Mouse (Mus musculus) kidney, adult 2 months (tissue): ENCODE data around the gene Bysl. TPM values are rescaled to one million over a fixed set of nuclear protein-coding genes. Genes with fewer than 3 reads are reported as not detected.
"Not testable (repeated sequence)": the region's sequence is repeated elsewhere in the genome, so short reads cannot be mapped to it uniquely, and the experiment has no call there.

ENCODE experiments used
- DNase-seq: peaks from one replicate; pipeline ENCODE4 v3.0.0; 2021
- H3K27ac ChIP-seq: fragments of 200-500 bp; 2 replicates; pipeline ENCODE4 v1.5.1; 2012; ENCODE audit warnings: low read depth, low read length, control low read depth, inconsistent platforms; ENCODE audit not compliant: insufficient read depth
- H3K27me3 ChIP-seq: fragments of 200-500 bp; replicated peaks from 2 replicates; pipeline ENCODE4 v1.6.1; 2012; ENCODE audit warnings: mild to moderate bottlenecking, moderate library complexity, low read length, inconsistent platforms; ENCODE audit not compliant: control insufficient read depth, insufficient read depth
- H3K36me3 ChIP-seq: fragments of 200-500 bp; 2 replicates; pipeline ENCODE4 v1.6.1; 2012; ENCODE audit warnings: mild to moderate bottlenecking, moderate library complexity, low read length, inconsistent platforms; ENCODE audit not compliant: control insufficient read depth, insufficient read depth
- H3K4me1 ChIP-seq: fragments of 200-500 bp; 2 replicates; pipeline ENCODE4 v1.6.1; 2011; ENCODE audit warnings: low read length; ENCODE audit not compliant: control insufficient read depth, insufficient read depth
- H3K4me3 ChIP-seq: fragments of 200-500 bp; 2 replicates; pipeline ENCODE4 v1.5.1; 2011; ENCODE audit warnings: mild to moderate bottlenecking, low read depth, low read length, control low read depth; ENCODE audit not compliant: insufficient read depth
- CTCF ChIP-seq: fragments of 200-500 bp; conservative IDR thresholded peaks from 2 replicates; pipeline ENCODE4 v1.5.1; 2011; ENCODE audit warnings: low read depth, mild to moderate bottlenecking, control low read depth, low read length, moderate library complexity, mixed read lengths; ENCODE audit not compliant: insufficient read depth, insufficient read length
- POLR2A ChIP-seq: fragments of 200-500 bp; IDR thresholded peaks from one replicate; pipeline ENCODE4 v1.6.1; 2011; ENCODE audit warnings: low read depth, low read length, control low read depth
- WGBS: fragments of 180-500 bp; shearing (Covaris S2); methylation state at CpG from one replicate; pipeline ENCODE4 v1.1.7; 2018; 5-methylcytosine and 5-hydroxymethylcytosine counted together
- polyA plus RNA-seq: library from polyadenylated mRNA; depleted of rRNA; stranded (reverse); fragments of >200 nt; gene quantifications from 2 replicates; pipeline ENCODE4 v1.2.3, GENCODE M21; 2012; rRNA removed

The Bysl gene
- polyA plus RNA-seq = 7.9 and 8.3 TPM in 2 replicates

DNA sequence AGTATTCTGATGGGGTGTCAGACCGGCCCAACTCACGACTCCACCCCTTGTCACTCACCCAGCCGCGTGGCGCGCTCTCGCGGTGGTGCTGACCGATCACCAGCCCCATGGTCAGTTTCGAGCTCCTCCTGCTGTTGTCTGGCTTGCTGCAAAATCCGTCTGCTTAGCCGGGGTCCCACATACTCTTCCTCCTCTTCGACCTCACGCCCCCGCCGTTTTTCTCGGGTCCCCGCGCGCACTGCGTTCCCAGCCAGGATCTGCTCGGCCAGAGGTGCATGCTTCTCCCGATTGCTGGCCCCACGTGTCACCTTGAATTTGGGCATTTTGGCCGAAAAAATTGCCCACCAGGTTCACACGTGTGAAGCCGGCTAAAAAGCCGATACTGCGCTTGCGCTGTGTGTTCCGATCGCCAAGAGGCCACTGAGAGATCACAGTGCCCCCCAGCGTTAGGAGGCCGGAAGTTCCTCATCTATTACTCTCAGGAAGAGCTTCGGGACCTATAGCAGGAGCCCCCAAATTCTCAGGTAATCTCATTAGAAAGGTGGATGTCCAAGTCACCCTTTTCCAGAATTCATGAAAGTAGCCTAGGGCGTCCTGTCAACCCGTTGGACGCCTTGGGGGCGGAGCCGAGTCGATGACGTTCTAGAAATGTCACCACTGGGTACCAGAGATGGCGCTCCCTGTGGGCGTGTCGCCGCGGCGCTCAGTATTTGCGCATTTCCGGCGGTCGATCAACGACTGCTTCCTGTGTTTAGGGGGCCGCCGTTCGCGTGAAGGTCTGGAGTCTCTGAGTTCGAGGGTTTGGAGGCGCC lies at the start of gene Bysl, which contains the start of the genes Med20 and Gm20517:
TSS of gene Bysl (minus strand) at position 644 of the 812 bp plus-strand sequence.
TSS of gene Med20 (plus strand) at position 734 of the 812 bp plus-strand sequence.
TSS of gene Gm20517 (plus strand) at position 741 of the 812 bp plus-strand sequence.
- no peaks in the 10 kb centered on the region for H3K27me3 ChIP-seq
- peak; percentile 98 for DNase-seq
- whole genome bisulfite sequencing = under 1% methylated on average over 59 of the region's 59 CpGs

DNA sequence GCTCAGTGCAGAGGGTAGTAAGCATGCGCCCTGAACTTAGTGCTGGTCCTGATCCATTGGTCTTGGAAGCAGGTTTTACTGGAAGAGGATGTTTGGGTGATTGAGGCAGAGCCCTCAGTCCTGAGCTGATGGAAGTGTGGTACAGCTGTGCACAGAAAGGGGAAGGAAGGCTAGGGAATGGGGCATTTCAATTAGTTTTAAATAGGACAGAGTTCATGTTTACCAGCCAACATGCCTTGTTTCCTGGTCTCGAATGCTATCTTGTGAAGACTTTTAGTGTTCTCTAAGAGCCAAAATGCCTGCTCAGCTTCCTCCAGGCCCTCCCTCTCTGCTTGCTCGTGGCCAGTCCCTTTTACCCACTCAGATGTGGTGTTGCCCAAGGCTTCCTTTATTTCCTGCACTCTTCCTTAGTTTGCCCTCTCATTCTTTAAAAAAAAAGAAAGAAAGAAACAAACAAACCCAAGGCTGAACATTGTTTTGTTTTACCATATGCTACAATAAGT lies 47.5 kb upstream of the Bysl start:
- WGBS = 82% methylated on average over 3 of the region's 3 CpGs
- Histone ChIP-seq H3K4me1 (peaks cover 4% of the 10 kb centered on the region; the same call in 1 of the 2 replicates), H3K27me3 (no peaks in the 10 kb centered on the region), H3K4me3 (no peak overlapping the region), H3K27ac (no peak overlapping the region), H3K36me3 (no peaks in the 10 kb centered on the region)
- no peak for TF ChIP-seq POLR2A
- TF ChIP-seq CTCF = no peak
- DNase-seq = no peak

More for the DNA sequence above, at the start of gene Bysl, which contains the start of the genes Med20 and Gm20517:
- H3K4me1 ChIP-seq = peaks cover 4% of the 10 kb centered on the region; the same call in 1 of the 2 replicates
- peak within 1 kb of the TSS; percentile 93 for H3K27ac ChIP-seq
- H3K36me3 ChIP-seq = no peaks in the 10 kb centered on the region
- H3K4me3 ChIP-seq = peak within 1 kb of the TSS; percentile 82
- peak; percentile 58 for TF ChIP-seq POLR2A
- peak; percentile 79 for TF ChIP-seq CTCF

DNA sequence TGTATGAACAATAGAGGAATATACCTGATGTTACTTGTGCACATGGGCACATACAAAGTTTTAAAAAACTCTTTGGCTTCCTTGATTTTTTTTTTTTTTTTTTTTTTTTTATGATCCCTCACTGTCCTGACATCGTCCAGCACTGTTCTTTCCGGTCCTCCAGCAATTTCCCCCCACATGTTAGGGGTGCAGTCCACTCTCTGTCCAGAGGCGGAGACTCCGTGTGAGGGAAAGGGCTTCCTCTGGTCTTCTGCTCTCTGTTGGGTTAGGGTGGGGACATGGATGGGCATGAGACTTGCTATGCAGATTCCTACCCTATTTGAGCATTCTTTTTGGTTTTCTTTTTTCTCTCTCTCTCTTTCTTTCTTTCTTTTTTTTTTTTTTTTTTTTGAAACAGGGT lies 46.6 kb upstream of the Bysl start:
- TF ChIP-seq CTCF (no peak), POLR2A (no peak)
- no peak overlapping the region for H3K27ac ChIP-seq
- no peaks in the 10 kb centered on the region for H3K27me3 ChIP-seq
- DNase-seq = no peak
- 68% methylated on average over 4 of the region's 4 CpGs for WGBS
- no peaks in the 10 kb centered on the region for H3K4me1 ChIP-seq
- no peaks in the 10 kb centered on the region for H3K36me3 ChIP-seq
- no peak overlapping the region for H3K4me3 ChIP-seq

DNA sequence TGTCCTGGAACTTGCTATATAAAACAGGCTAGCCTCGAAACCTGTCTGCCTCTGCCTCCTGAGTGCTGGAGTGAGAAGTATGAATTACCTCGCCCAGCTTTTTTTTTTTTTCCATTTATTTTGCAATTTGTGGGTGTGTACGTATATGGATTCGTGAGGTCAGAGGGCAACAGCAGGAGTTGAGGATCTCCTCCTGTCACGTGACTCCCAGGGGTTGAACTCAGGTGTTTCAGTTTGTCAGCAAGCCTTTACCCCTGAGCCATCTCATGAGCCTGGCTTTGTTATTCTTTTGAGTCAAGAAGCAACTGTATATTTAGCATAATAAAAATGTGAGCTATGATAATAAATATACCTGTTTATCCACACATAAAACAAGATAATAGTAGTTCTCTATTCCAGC lies 44.4 kb upstream of the Bysl start:
- no peaks in the 10 kb centered on the region for H3K4me1 ChIP-seq
- no peak for DNase-seq
- TF ChIP-seq CTCF = no peak
- no peak for TF ChIP-seq POLR2A
- WGBS = 81% methylated on average over 5 of the region's 5 CpGs
- H3K27me3 ChIP-seq = no peaks in the 10 kb centered on the region
- H3K4me3 ChIP-seq = no peak overlapping the region
- no peak overlapping the region for H3K27ac ChIP-seq
- H3K36me3 ChIP-seq = no peaks in the 10 kb centered on the region

DNA sequence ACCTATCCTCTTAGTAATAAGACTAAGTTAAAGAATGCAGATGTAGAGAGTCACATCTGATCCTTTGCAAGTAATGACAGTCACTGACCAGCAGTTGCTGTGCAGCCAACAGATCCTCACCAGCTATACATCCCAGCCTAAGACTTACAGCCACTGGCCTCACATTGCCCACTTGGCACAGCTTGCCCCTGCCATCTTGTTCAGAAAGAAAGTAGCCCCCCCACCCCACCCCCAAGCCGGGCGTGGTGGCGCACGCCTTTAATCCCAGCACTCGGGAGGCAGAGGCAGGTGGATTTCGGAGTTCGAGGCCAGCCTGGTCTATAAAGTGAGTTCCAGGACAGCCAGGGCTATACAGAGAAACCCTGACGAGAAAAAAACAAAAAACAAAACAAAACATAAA lies 43.1 kb upstream of the Bysl start:
- not testable (repeated sequence) for H3K4me3 ChIP-seq, H3K27ac ChIP-seq, H3K27me3 ChIP-seq, H3K4me1 ChIP-seq, DNase-seq, H3K36me3 ChIP-seq
- WGBS = 93% methylated on average over 8 of the region's 8 CpGs

DNA sequence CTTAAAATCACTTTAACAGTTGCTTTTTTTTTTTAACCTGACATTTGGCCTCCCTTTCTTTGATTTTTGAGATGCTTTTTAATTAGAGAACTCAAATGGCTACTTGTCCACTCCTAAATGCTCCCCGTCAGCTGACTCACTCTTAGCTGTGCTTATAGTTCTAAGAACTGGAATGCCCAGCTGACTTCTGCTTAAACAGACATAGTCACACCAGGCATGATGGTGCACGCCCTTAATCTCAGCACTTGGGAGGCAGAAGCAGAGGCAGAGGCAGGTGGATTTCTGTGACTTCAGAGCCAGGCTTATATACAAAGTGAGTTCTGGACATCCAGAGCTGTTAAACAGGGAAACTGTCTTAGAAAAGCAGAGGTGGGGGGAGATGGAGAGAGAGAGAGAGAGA lies 40.7 kb upstream of the Bysl start:
- 96% methylated on average over 2 of the region's 2 CpGs for WGBS
- Histone ChIP-seq H3K4me3 (no peak overlapping the region), H3K36me3 (no peaks in the 10 kb centered on the region), H3K27me3 (no peaks in the 10 kb centered on the region), H3K27ac (no peak overlapping the region), H3K4me1 (no peaks in the 10 kb centered on the region)
- no peak for DNase-seq
- TF ChIP-seq POLR2A (no peak), CTCF (no peak)

DNA sequence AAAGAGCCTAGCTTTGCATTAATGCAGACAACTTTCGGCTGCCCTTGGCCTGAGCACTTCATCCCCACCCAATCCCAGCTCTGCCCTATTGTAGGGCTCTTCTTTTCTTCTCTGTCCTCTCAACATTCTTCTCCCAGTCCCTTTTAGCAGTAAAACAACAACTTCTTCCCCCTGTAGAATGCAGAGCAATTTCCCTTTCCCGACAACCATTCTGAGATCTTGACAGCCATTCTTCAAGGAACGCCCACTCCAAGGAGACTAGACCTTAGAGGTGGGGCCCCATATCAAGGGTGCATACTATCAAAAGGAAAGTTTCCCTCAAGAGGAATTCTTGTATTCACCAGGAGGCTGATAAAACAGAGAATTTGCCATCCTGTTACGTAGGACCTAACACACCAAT lies 37.7 kb upstream of the Bysl start:
- Histone ChIP-seq H3K27me3 (no peaks in the 10 kb centered on the region), H3K27ac (no peak overlapping the region), H3K4me1 (no peaks in the 10 kb centered on the region), H3K4me3 (no peak overlapping the region), H3K36me3 (no peaks in the 10 kb centered on the region)
- TF ChIP-seq POLR2A (no peak), CTCF (no peak)
- no peak for DNase-seq
- 82% methylated on average over 4 of the region's 4 CpGs for WGBS
